Mouse (Mus musculus) lung, postnatal 0 days (tissue): ENCODE data around the gene Ppia.

Experiments used
- CTCF ChIP-seq: IDR thresholded peaks from 2 replicates; pipeline ENCODE4 v1.5.1; 2016; ENCODE audit warnings: antibody characterized with exemption, mild to moderate bottlenecking
- EP300 ChIP-seq: IDR thresholded peaks from 2 replicates; pipeline ENCODE4 v1.6.1; 2016; ENCODE audit warnings: antibody characterized with exemption, mild to moderate bottlenecking, control low read depth

DNA sequence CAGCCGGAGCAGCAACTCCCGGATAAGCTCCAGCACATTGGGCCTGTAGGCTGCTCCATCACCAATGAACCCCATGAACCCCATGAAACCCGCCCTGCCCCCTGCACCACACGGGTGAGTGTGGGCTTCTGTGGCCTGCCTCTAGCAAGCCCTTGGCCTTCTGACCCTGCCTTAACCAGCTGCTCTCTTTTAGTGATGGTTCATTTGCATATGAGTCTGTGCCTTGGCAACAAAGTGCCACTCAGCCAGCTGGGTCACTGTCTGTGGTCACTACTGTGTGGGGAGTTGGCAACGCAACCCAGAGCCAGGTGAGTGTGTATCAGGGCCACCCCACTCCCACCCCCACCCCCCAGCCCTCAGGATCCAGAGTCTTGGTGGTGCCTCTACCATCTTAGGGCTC lies 19.7 kb upstream of the Ppia start:
- TF ChIP-seq CTCF: no peak
- no peak for TF ChIP-seq EP300
